Mouse (Mus musculus): ENCODE measurements around the gene Cyp27a1. TPM values are rescaled to one million over a fixed set of nuclear protein-coding genes. Genes with fewer than 3 reads are reported as not detected.

Cyp27a1 gene
- polyA plus RNA-seq, 1 experiment from 2014 or later = 9.7 TPM

GRCm38 (mm10) chr1:74721657-74722056 lies 8.3 kb downstream of the Cyp27a1 start:
- 66% methylated on average over 6 of the region's 6 CpGs for WGBS
- ATAC-seq (ENCODE audit: insufficient number of reproducible peaks, low FRiP score, low TSS enrichment, low read depth) = no peak
- no peaks in the 10 kb centered on the region for H3K4me1 ChIP-seq
- H3K9ac ChIP-seq = no peak overlapping the region
- H3K4me2 ChIP-seq = no peak overlapping the region
- H3K27ac ChIP-seq = no peak overlapping the region
- no peaks in the 10 kb centered on the region for H3K36me3 ChIP-seq
- H3K27me3 ChIP-seq = no peaks in the 10 kb centered on the region
- H3K4me3 ChIP-seq = no peak overlapping the region
- no peaks in the 10 kb centered on the region for H3K9me3 ChIP-seq

DNA sequence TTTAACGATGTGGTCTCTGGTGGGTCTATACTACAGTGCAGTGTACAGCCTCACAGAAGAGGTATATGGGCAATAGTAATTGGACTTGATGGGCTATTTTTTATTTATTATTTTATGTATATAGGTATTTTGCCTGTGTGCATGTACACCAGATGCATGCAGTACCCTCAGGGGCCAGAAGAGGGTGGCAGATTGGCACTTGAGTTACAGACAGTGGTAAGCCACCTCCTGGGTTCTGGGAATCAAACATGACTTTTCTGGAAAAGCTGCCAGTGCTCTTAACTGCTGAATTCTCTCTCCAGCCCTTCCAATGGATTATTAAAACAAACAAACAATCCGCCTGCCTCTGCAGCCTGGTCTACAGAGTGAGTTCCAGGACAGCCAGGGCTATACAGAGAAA lies 10.4 kb downstream of the Cyp27a1 start:
- Histone ChIP-seq H3K9ac (no peak overlapping the region), H3K4me1 (no peaks in the 10 kb centered on the region), H3K27ac (no peak overlapping the region), H3K27me3 (no peaks in the 10 kb centered on the region), H3K4me3 (no peak overlapping the region), H3K36me3 (no peaks in the 10 kb centered on the region), H3K9me3 (no peaks in the 10 kb centered on the region), H3K4me2 (no peak overlapping the region)
- no peak for ATAC-seq (ENCODE audit: insufficient number of reproducible peaks, low FRiP score, low TSS enrichment, low read depth)
- WGBS = 83% methylated on average over 2 of the region's 2 CpGs

GRCm38 (mm10) chr1:74726114-74726513 lies 12.7 kb downstream of the Cyp27a1 start:
- H3K9ac ChIP-seq = no peak overlapping the region
- H3K4me2 ChIP-seq = no peak overlapping the region
- H3K27ac ChIP-seq = no peak overlapping the region
- H3K9me3 ChIP-seq = no peaks in the 10 kb centered on the region
- 57% methylated on average over 5 of the region's 5 CpGs for WGBS
- no peak overlapping the region for H3K4me3 ChIP-seq
- no peaks in the 10 kb centered on the region for H3K4me1 ChIP-seq
- ATAC-seq (ENCODE audit: insufficient number of reproducible peaks, low FRiP score, low TSS enrichment, low read depth) = no peak
- no peaks in the 10 kb centered on the region for H3K27me3 ChIP-seq
- H3K36me3 ChIP-seq = no peaks in the 10 kb centered on the region

DNA sequence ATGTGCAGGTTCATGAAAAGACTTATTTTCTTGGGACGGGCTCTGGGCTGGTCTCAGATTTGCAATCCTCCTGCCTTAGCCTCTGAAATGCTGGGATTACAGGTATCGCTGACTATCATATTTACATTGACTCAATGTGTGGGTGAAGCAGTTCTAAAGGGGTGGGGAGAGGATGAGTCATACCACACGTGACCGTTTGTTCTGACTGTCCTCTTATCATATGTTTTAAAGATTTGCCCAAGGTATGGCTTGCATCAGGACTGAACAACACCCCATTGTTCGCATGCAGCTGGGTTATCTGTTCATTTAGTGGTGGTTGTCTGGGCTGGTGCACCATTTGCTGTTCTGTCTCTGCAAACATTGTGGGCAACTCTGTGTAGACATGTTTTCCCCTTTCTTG lies 13.3 kb downstream of the Cyp27a1 start:
- Histone ChIP-seq H3K4me2 (no peak overlapping the region), H3K27ac (no peak overlapping the region), H3K36me3 (no peaks in the 10 kb centered on the region), H3K9me3 (no peaks in the 10 kb centered on the region), H3K4me3 (no peak overlapping the region), H3K9ac (no peak overlapping the region), H3K27me3 (no peaks in the 10 kb centered on the region), H3K4me1 (no peaks in the 10 kb centered on the region)
- 68% methylated on average over 5 of the region's 5 CpGs for WGBS
- no peak for ATAC-seq (ENCODE audit: insufficient number of reproducible peaks, low FRiP score, low TSS enrichment, low read depth)

GRCm38 (mm10) chr1:74728446-74728845 lies 15.1 kb downstream of the Cyp27a1 start:
- WGBS = 66% methylated on average over 8 of the region's 8 CpGs
- no peak overlapping the region for H3K4me2 ChIP-seq
- no peak for ATAC-seq (ENCODE audit: insufficient number of reproducible peaks, low FRiP score, low TSS enrichment, low read depth)
- no peaks in the 10 kb centered on the region for H3K9me3 ChIP-seq
- H3K27me3 ChIP-seq = no peaks in the 10 kb centered on the region
- H3K9ac ChIP-seq = no peak overlapping the region
- H3K4me1 ChIP-seq = no peaks in the 10 kb centered on the region
- no peak overlapping the region for H3K4me3 ChIP-seq
- H3K36me3 ChIP-seq = no peaks in the 10 kb centered on the region
- no peak overlapping the region for H3K27ac ChIP-seq

DNA sequence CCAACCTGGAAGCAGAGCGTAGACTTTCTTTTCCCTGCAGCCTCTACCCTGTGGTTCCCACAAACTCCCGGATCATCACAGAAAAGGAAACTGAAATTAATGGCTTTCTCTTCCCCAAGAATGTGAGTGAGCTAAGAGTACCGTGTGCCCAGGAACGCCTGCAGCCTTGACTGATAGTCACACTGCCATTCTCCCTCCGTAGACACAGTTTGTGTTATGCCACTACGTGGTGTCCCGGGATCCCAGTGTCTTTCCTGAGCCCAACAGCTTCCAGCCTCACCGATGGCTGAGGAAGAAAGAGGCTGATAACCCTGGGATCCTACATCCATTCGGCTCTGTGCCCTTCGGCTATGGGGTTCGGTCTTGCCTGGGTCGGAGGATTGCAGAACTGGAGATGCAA lies 23.6 kb downstream of the Cyp27a1 start:
- H3K9me3 ChIP-seq = no peaks in the 10 kb centered on the region
- H3K4me2 ChIP-seq = no peak overlapping the region
- 90% methylated on average over 12 of the region's 12 CpGs for WGBS
- no peaks in the 10 kb centered on the region for H3K4me1 ChIP-seq
- no peak overlapping the region for H3K4me3 ChIP-seq
- no peaks in the 10 kb centered on the region for H3K27me3 ChIP-seq
- no peak for ATAC-seq (ENCODE audit: insufficient number of reproducible peaks, low FRiP score, low TSS enrichment, low read depth)
- no peaks in the 10 kb centered on the region for H3K36me3 ChIP-seq
- H3K9ac ChIP-seq = no peak overlapping the region
- H3K27ac ChIP-seq = no peak overlapping the region

GRCm38 (mm10) chr1:74737500-74737899 lies 24.1 kb downstream of the Cyp27a1 start:
- H3K27me3 ChIP-seq = no peaks in the 10 kb centered on the region
- no peak for ATAC-seq (ENCODE audit: insufficient number of reproducible peaks, low FRiP score, low TSS enrichment, low read depth)
- WGBS = 88% methylated on average over 7 of the region's 7 CpGs
- no peak overlapping the region for H3K9ac ChIP-seq
- H3K4me3 ChIP-seq = no peak overlapping the region
- no peak overlapping the region for H3K4me2 ChIP-seq
- no peaks in the 10 kb centered on the region for H3K4me1 ChIP-seq
- H3K36me3 ChIP-seq = no peaks in the 10 kb centered on the region
- H3K9me3 ChIP-seq = no peaks in the 10 kb centered on the region
- H3K27ac ChIP-seq = no peak overlapping the region

DNA sequence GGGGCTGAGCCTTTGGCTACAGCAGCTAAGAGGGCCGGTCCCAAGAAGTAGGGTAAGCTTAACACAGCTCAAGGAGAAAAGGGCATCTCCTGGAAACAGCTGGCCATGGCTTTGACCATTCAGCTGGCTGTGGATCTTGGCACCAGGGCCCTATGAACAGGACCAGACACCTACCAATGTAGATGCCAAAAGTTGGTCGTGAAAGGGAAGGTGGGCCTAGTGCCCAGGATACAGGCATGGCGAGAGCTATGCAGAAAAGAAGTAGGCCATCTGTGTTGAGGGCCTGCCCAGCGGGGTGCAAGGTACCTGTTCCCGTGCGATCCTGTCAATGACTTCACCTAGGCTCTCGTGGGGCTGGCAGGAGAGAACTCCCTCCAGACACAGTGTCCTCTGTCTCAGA lies 27.5 kb downstream of the Cyp27a1 start:
- H3K27ac ChIP-seq = no peak overlapping the region
- H3K9ac ChIP-seq = no peak overlapping the region
- H3K36me3 ChIP-seq = no peaks in the 10 kb centered on the region
- no peak overlapping the region for H3K4me3 ChIP-seq
- H3K9me3 ChIP-seq = no peaks in the 10 kb centered on the region
- H3K4me1 ChIP-seq = no peaks in the 10 kb centered on the region
- H3K4me2 ChIP-seq = no peak overlapping the region
- no peaks in the 10 kb centered on the region for H3K27me3 ChIP-seq
- WGBS = 75% methylated on average over 7 of the region's 7 CpGs
- ATAC-seq (ENCODE audit: insufficient number of reproducible peaks, low FRiP score, low TSS enrichment, low read depth) = no peak

DNA sequence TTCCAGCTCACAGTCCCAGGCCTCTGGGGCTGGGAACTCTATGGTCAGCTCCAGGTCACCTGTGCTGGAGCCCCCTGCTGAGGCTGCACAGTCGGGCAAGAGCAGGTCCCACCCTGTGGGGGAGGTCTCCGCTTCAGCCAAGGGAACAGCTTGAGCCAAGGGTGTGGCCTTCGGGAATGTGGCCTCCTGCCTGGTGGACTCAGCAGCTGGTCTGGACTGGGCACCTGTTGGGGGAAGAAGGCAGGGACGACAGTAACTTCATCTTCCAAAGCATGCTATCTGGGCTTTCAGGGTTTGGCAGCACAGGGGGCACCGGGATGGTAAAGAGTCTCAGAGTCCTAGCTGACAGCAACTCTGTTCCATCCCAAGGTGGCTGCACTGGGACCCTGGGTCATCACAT lies 34.0 kb downstream of the Cyp27a1 start:
- 68% methylated on average over 5 of the region's 5 CpGs for WGBS
- ATAC-seq (ENCODE audit: insufficient number of reproducible peaks, low FRiP score, low TSS enrichment, low read depth) = no peak; the same call in 1 of the 2 replicates
- H3K27me3 ChIP-seq = peaks cover 21% of the 10 kb centered on the region; the same call in 1 of the 2 replicates

GRCm38 (mm10) chr1:74748643-74749271 lies 35.4 kb downstream of the Cyp27a1 start, which contains the start of gene Prkag3:
TSS of gene Prkag3 (minus strand) at chr1:74749221.
- ATAC-seq (ENCODE audit: insufficient number of reproducible peaks, low FRiP score, low TSS enrichment, low read depth) = no peak
- peak within 1 kb of the TSS; percentile 26 for H3K4me3 ChIP-seq
- peaks cover 21% of the 10 kb centered on the region; the same call in 1 of the 2 replicates for H3K27me3 ChIP-seq
- peak within 1 kb of the TSS; percentile 46 for H3K4me2 ChIP-seq
- no peaks in the 10 kb centered on the region for H3K9me3 ChIP-seq
- H3K27ac ChIP-seq = peak within 1 kb of the TSS; percentile 29; the same call in 1 of the 2 replicates
- H3K9ac ChIP-seq = no peak within 1 kb of the TSS
- peaks cover 11% of the 10 kb centered on the region for H3K4me1 ChIP-seq
- 8% methylated on average over 30 of the region's 30 CpGs for WGBS
- H3K36me3 ChIP-seq = no peaks in the 10 kb centered on the region

More for the DNA sequence above, 34.0 kb downstream of the Cyp27a1 start:
- Histone ChIP-seq H3K4me2 (no peak overlapping the region), H3K36me3 (no peaks in the 10 kb centered on the region), H3K9me3 (no peaks in the 10 kb centered on the region), H3K4me3 (no peak overlapping the region), H3K9ac (no peak overlapping the region), H3K4me1 (peaks cover 11% of the 10 kb centered on the region), H3K27ac (no peak overlapping the region)

DNA sequence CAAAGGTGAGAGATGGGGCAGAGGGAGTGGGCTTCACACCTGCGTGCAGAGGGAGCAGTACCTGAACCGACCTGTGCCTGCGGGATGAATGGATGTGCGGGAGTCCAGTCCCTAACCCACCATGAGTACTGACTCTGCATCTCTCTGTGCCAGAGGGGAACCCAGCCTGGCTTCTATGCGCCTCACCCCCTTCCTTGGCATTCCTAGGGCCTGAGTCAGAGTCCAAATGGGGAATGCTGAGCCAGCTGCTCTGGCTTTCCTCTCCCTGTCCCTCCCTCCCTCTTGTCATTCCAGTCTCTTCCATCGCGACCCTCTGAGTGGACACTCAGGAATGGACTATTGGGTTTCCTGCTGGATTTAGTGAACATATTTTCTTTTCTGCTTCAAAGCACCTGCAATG lies 35.9 kb downstream of the Cyp27a1 start:
- no peak overlapping the region for H3K4me2 ChIP-seq
- H3K4me3 ChIP-seq = no peak overlapping the region
- ATAC-seq (ENCODE audit: insufficient number of reproducible peaks, low FRiP score, low TSS enrichment, low read depth) = peak; percentile 63; the same call in 1 of the 2 replicates

GRCm38 (mm10) chr1:74750683-74751082 lies 37.3 kb downstream of the Cyp27a1 start:
- peaks cover 21% of the 10 kb centered on the region; the same call in 1 of the 2 replicates for H3K27me3 ChIP-seq
- H3K4me1 ChIP-seq = peaks cover 11% of the 10 kb centered on the region
- H3K9ac ChIP-seq = no peak overlapping the region
- H3K27ac ChIP-seq = no peak overlapping the region
- H3K9me3 ChIP-seq = no peaks in the 10 kb centered on the region
- ATAC-seq (ENCODE audit: insufficient number of reproducible peaks, low FRiP score, low TSS enrichment, low read depth) = no peak
- no peak overlapping the region for H3K4me2 ChIP-seq
- no peaks in the 10 kb centered on the region for H3K36me3 ChIP-seq
- 75% methylated on average over 4 of the region's 4 CpGs for WGBS
- no peak overlapping the region for H3K4me3 ChIP-seq

More for the DNA sequence above, 35.9 kb downstream of the Cyp27a1 start:
- Histone ChIP-seq H3K4me1 (peaks cover 11% of the 10 kb centered on the region), H3K9ac (no peak overlapping the region), H3K9me3 (no peaks in the 10 kb centered on the region), H3K36me3 (no peaks in the 10 kb centered on the region), H3K27me3 (peaks cover 21% of the 10 kb centered on the region; the same call in 1 of the 2 replicates), H3K27ac (no peak overlapping the region)
- WGBS = 59% methylated on average over 7 of the region's 7 CpGs

Measured in limb, embryonic 15.5 days (tissue).